Mouse (Mus musculus) embryonic facial prominence, embryonic 13.5 days (tissue): ENCODE measurements around the gene Dnhd1. TPM values are rescaled to one million over a fixed set of nuclear protein-coding genes. Genes with fewer than 3 reads are reported as not detected.

Experiments
- ATAC-seq: fragments of 200-750 bp; cut with Nextera tagmentation; 2 replicates; pipeline ENCODE4 v1.8.0; 2017; ENCODE audit warnings: low read depth; ENCODE audit not compliant: insufficient number of reproducible peaks, insufficient read depth, low FRiP score, low TSS enrichment
- H3K27ac ChIP-seq: fragments of 300-500 bp; sonication (generic); 2 replicates; pipeline ENCODE4 v1.5.1; 2015; ENCODE audit warnings: moderate library complexity, mild to moderate bottlenecking, inconsistent platforms
- H3K27me3 ChIP-seq: fragments of 300-500 bp; sonication (generic); 2 replicates; pipeline ENCODE4 v1.6.1; 2015; ENCODE audit warnings: mild to moderate bottlenecking, inconsistent platforms
- H3K36me3 ChIP-seq: fragments of 300-500 bp; sonication (generic); 2 replicates; pipeline ENCODE4 v1.6.1; 2015; ENCODE audit warnings: mild to moderate bottlenecking, inconsistent platforms
- H3K4me1 ChIP-seq: fragments of 300-500 bp; sonication (generic); 2 replicates; pipeline ENCODE4 v1.6.1; 2015; ENCODE audit warnings: inconsistent platforms
- H3K4me2 ChIP-seq: fragments of 300-500 bp; sonication (generic); 2 replicates; pipeline ENCODE4 v1.6.1; 2015; ENCODE audit warnings: moderate library complexity, mild to moderate bottlenecking, inconsistent platforms
- H3K4me3 ChIP-seq: fragments of 300-500 bp; sonication (generic); 2 replicates; pipeline ENCODE4 v1.5.1; 2015; ENCODE audit warnings: mild to moderate bottlenecking, inconsistent platforms
- H3K9ac ChIP-seq: fragments of 300-500 bp; sonication (generic); 2 replicates; pipeline ENCODE4 v1.6.1; 2015; ENCODE audit warnings: mild to moderate bottlenecking, inconsistent platforms
- H3K9me3 ChIP-seq: fragments of 300-500 bp; sonication (generic); 2 replicates; pipeline ENCODE4 v1.6.1; 2016; ENCODE audit warnings: inconsistent platforms
- WGBS: fragments of 180-500 bp; shearing (Covaris S2); methylation state at CpG from one replicate; pipeline ENCODE4 v1.1.7; 2015; ENCODE audit warnings: mixed read lengths; 5-methylcytosine and 5-hydroxymethylcytosine counted together
- polyA plus RNA-seq: library from polyadenylated mRNA; unstranded; fragments of >200 nt; fragmentation: Nextera tagmentation; extraction: Ambion mirVana; gene quantifications from 2 replicates; pipeline ENCODE4 v1.2.1, GENCODE M21; 2015

Dnhd1 gene
- polyA plus RNA-seq, 1 experiment from 2014 or later: 1.1 TPM

- no peaks in the 10 kb centered on the region for H3K9me3 ChIP-seq
- peaks cover 25% of the 10 kb centered on the region for H3K4me1 ChIP-seq
- WGBS: 82% methylated on average over 6 of the region's 6 CpGs
- no peaks in the 10 kb centered on the region for H3K27me3 ChIP-seq
- no peak overlapping the region for H3K4me2 ChIP-seq
- H3K4me3 ChIP-seq: no peak overlapping the region
- no peak for ATAC-seq
- 0 out of 2 replicates have a peak overlapping the region, but pooled peaks have one; percentile 16 for H3K9ac ChIP-seq
- peaks cover 37% of the 10 kb centered on the region for H3K36me3 ChIP-seq
- no peak overlapping the region for H3K27ac ChIP-seq
Measured at GRCm38 (mm10) chr7:105625397-105625796, 25.2 kb upstream of the Dnhd1 start.

GRCm38 (mm10) chr7:105628633-105629032 lies 22.0 kb upstream of the Dnhd1 start:
- Histone ChIP-seq H3K4me2 (no peak overlapping the region), H3K36me3 (peaks cover 19% of the 10 kb centered on the region), H3K4me1 (peaks cover 27% of the 10 kb centered on the region), H3K27ac (no peak overlapping the region), H3K27me3 (no peaks in the 10 kb centered on the region), H3K9ac (no peak overlapping the region), H3K4me3 (no peak overlapping the region), H3K9me3 (no peaks in the 10 kb centered on the region)
- ATAC-seq: no peak
- WGBS: 32% methylated on average over 3 of the region's 3 CpGs

- WGBS: 16% methylated on average over 4 of the region's 4 CpGs
- ATAC-seq: no peak
Measured at GRCm38 (mm10) chr7:105632551-105632972, 18.1 kb upstream of the Dnhd1 start.

GRCm38 (mm10) chr7:105633127-105633800 lies 17.4 kb upstream of the Dnhd1 start, which contains the start of gene Trim3:
Trim3 (minus strand) TSS chr7:105633571.
- H3K36me3 ChIP-seq: peaks cover 28% of the 10 kb centered on the region
- peak; percentile 89 for ATAC-seq
- H3K4me3 ChIP-seq: peak within 1 kb of the TSS; percentile 87
- peak within 1 kb of the TSS; percentile 88 for H3K4me2 ChIP-seq
- whole genome bisulfite sequencing: 1% methylated on average over 69 of the region's 71 CpGs
- peak within 1 kb of the TSS; percentile 88 for H3K9ac ChIP-seq
- peak within 1 kb of the TSS; percentile 55 for H3K27ac ChIP-seq
- no peaks in the 10 kb centered on the region for H3K27me3 ChIP-seq
- no peaks in the 10 kb centered on the region for H3K9me3 ChIP-seq
- peaks cover 37% of the 10 kb centered on the region for H3K4me1 ChIP-seq

More at GRCm38 (mm10) chr7:105632551-105632972, 18.1 kb upstream of the Dnhd1 start:
- Histone ChIP-seq H3K9me3 (no peaks in the 10 kb centered on the region), H3K27ac (peak overlapping the region; percentile 23; the same call in 1 of the 2 replicates), H3K36me3 (peaks cover 21% of the 10 kb centered on the region), H3K27me3 (no peaks in the 10 kb centered on the region), H3K4me1 (peaks cover 37% of the 10 kb centered on the region), H3K9ac (peak overlapping the region; percentile 88), H3K4me3 (peak overlapping the region; percentile 87), H3K4me2 (peak overlapping the region; percentile 88)

DNA sequence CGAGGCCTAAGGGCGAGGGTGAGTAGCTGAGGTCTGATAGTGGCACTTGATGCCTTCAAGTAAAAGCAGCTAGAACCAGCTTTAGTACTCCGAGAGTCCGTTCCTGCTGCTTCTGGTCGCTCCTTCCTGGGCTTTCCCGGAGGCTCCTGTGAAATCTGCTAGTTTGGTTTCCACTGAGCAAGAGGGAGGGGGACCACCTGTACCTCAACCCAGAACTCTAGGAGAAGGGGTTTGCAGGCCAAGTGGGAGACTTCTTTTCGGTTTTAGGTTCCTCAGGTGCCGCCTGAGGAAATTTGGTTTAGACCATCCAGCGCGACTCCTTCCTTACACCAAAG lies 16.9 kb upstream of the Dnhd1 start:
- no peak for ATAC-seq

GRCm38 (mm10) chr7:105634272-105634920 lies 16.2 kb upstream of the Dnhd1 start:
- Histone ChIP-seq H3K9ac (no peak overlapping the region), H3K4me3 (peak overlapping the region; percentile 87), H3K27ac (peak overlapping the region; percentile 55; the same call in 1 of the 2 replicates), H3K9me3 (no peaks in the 10 kb centered on the region), H3K27me3 (no peaks in the 10 kb centered on the region), H3K4me1 (peaks cover 35% of the 10 kb centered on the region), H3K36me3 (peaks cover 28% of the 10 kb centered on the region), H3K4me2 (peak overlapping the region; percentile 88)
- ATAC-seq: no peak
- 58% methylated on average over 9 of the region's 9 CpGs for WGBS

More for the DNA sequence above, 16.9 kb upstream of the Dnhd1 start:
- H3K9ac ChIP-seq: peak overlapping the region; percentile 88
- peak overlapping the region; percentile 88 for H3K4me2 ChIP-seq
- no peaks in the 10 kb centered on the region for H3K27me3 ChIP-seq
- peaks cover 34% of the 10 kb centered on the region for H3K4me1 ChIP-seq
- H3K9me3 ChIP-seq: no peaks in the 10 kb centered on the region
- peak overlapping the region; percentile 55 for H3K27ac ChIP-seq
- H3K4me3 ChIP-seq: peak overlapping the region; percentile 87
- H3K36me3 ChIP-seq: peaks cover 28% of the 10 kb centered on the region
- 5% methylated on average over 10 of the region's 10 CpGs for WGBS

DNA sequence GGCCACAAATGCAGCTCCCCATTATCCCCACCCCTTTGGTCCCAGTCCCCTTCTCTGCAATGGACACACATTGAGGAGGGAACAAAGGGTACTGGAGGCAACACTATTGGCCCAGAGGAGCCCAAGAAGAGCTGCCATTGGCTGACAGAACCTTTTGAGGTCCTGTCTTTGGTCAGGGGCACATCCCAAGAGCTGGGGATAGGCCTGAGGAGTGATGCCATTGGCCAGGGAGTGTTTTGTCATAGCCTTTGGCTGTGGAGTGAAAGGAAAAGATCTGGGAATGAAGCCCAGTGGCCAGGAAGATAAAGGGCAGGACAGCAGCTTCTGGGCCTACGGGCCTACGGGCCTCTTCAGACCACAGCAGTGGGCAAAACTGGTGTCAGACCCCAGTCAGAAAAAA lies 14.9 kb upstream of the Dnhd1 start:
- Histone ChIP-seq H3K4me1 (peaks cover 39% of the 10 kb centered on the region), H3K27ac (no peak overlapping the region), H3K4me3 (no peak overlapping the region), H3K27me3 (no peaks in the 10 kb centered on the region), H3K9ac (no peak overlapping the region), H3K4me2 (no peak overlapping the region), H3K36me3 (peaks cover 28% of the 10 kb centered on the region), H3K9me3 (no peaks in the 10 kb centered on the region)
- ATAC-seq: no peak
- WGBS: 89% methylated on average over 2 of the region's 2 CpGs

GRCm38 (mm10) chr7:105638776-105639175 lies 11.9 kb upstream of the Dnhd1 start:
- WGBS: 92% methylated on average over 6 of the region's 6 CpGs
- Histone ChIP-seq H3K9me3 (no peaks in the 10 kb centered on the region), H3K4me3 (no peak overlapping the region), H3K27ac (no peak overlapping the region), H3K27me3 (no peaks in the 10 kb centered on the region), H3K36me3 (peaks cover 42% of the 10 kb centered on the region), H3K9ac (no peak overlapping the region), H3K4me2 (peak overlapping the region; percentile 96; the same call in 1 of the 2 replicates), H3K4me1 (peaks cover 36% of the 10 kb centered on the region)
- no peak for ATAC-seq

DNA sequence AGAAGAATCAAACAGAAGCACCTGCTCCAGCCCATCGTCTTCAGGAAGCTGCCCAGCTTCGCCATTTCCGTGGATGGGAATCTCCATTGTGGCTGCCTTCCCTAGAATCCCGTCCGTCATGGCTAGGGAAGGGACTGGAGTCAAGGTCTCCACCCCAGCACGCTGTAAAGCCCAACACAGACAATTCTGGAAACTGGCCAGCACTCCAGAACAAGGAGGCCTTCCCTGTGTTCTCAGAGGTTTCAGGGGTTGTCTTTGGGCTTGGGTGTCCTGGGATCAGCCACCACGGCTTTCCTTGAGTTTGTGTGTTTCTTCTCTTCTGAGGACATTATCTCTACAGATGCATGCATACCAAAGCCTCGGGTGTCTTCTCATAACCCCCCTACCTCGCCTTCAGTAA lies 11.3 kb upstream of the Dnhd1 start:
- Histone ChIP-seq H3K27me3 (no peaks in the 10 kb centered on the region), H3K9ac (peak overlapping the region; percentile 87), H3K4me3 (peak overlapping the region; percentile 62), H3K27ac (no peak overlapping the region), H3K36me3 (peaks cover 44% of the 10 kb centered on the region), H3K4me2 (peak overlapping the region; percentile 96), H3K9me3 (no peaks in the 10 kb centered on the region), H3K4me1 (peaks cover 30% of the 10 kb centered on the region)
- 77% methylated on average over 9 of the region's 9 CpGs for WGBS
- ATAC-seq: no peak

GRCm38 (mm10) chr7:105639756-105640155 lies 10.9 kb upstream of the Dnhd1 start, which contains the start of gene Timm10b:
Timm10b (plus strand) TSS chr7:105640056.
- Histone ChIP-seq H3K4me1 (peaks cover 26% of the 10 kb centered on the region), H3K27me3 (no peaks in the 10 kb centered on the region), H3K27ac (peak within 1 kb of the TSS; percentile 79), H3K4me2 (peak within 1 kb of the TSS; percentile 96), H3K36me3 (peaks cover 44% of the 10 kb centered on the region), H3K9me3 (no peaks in the 10 kb centered on the region), H3K4me3 (peak within 1 kb of the TSS; percentile 62), H3K9ac (peak within 1 kb of the TSS; percentile 87)
- no peak for ATAC-seq
- WGBS: 6% methylated on average over 2 of the region's 2 CpGs

- peak; percentile 94 for ATAC-seq
- Histone ChIP-seq H3K27me3 (no peaks in the 10 kb centered on the region), H3K27ac (peak within 1 kb of the TSS; percentile 79), H3K9me3 (no peaks in the 10 kb centered on the region), H3K9ac (peak within 1 kb of the TSS; percentile 87), H3K4me1 (peaks cover 26% of the 10 kb centered on the region), H3K4me3 (peak within 1 kb of the TSS; percentile 62), H3K36me3 (peaks cover 44% of the 10 kb centered on the region), H3K4me2 (peak within 1 kb of the TSS; percentile 96)
- under 1% methylated on average over 44 of the region's 45 CpGs for WGBS
Measured at GRCm38 (mm10) chr7:105640233-105640893, 10.3 kb upstream of the Dnhd1 start, which contains the start of the genes Arfip2 and Gm45799. Arfip2 (minus strand) TSS chr7:105640416. Gm45799 (plus strand) TSS chr7:105640552.
